Comparison of ENCODE assay signal across 8 mouse cellular contexts in the genomic region with DNA sequence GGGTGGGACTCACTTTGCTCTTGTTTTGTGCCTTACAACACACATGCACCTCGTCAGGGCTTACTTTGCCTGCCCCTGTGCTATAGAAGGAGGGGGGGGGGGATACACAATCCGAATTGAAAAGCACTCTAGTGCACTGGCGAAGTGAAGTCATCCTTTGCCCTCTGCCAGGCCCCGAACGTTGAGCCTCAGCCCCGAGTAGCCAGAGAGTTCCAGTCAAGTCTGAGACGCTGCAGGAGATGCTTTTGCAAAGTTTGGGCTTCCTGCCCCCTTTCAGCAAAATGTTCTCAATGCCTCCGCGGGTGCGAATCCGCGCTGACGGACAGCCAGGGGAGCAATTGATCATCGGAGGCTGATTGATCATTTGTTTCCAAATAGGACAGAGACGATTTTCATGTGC. TPM values are rescaled to one million over a fixed set of nuclear protein-coding genes. Genes with fewer than 3 reads are reported as not detected.
A peak's percentile ranks its signal among the peaks of the same experiment; 100 is the strongest.
DNase-seq lines count a peak whose midpoint lies in the region; ATAC-seq lines count a peak whose summit lies in the region.

No protein-coding gene starts in this region.

- 0% methylated on average over 15 of the region's 15 CpGs for WGBS in forebrain, embryonic 14.5 days
- WGBS in limb, embryonic 15.5 days, result under 1% methylated on average over 15 of the region's 15 CpGs
- WGBS in stomach, embryonic 16.5 days, result 2% methylated on average over 15 of the region's 15 CpGs

- H3K4me2 ChIP-seq in forebrain, embryonic 14.5 days (ENCODE audit: low read length), result peak overlapping the region; percentile 80
- peak overlapping the region; percentile 98 for H3K4me2 ChIP-seq in limb, embryonic 15.5 days
- H3K4me2 ChIP-seq in stomach, embryonic 16.5 days (ENCODE audit: low read depth, low read length), result peak overlapping the region; percentile 96

- H3K27me3 ChIP-seq in forebrain, embryonic 14.5 days (replicated peaks; ENCODE audit: control insufficient read depth, insufficient read depth, low read length), result no peaks in the 10 kb centered on the region
- H3K27me3 ChIP-seq in limb, embryonic 15.5 days, result peaks cover 66% of the 10 kb centered on the region
- H3K27me3 ChIP-seq in stomach, embryonic 16.5 days (ENCODE audit: control insufficient read depth, insufficient read depth, low read length), result peaks cover 49% of the 10 kb centered on the region

- peak; percentile 4 for DNase-seq in kidney, postnatal 14 days
- DNase-seq in kidney, adult 18-20 months, result no peak
- peak; percentile 46 for DNase-seq in forebrain, embryonic 14.5 days (ENCODE audit: low spot score)
- no peak for DNase-seq in urinary bladder, postnatal 4 days (ENCODE audit: low spot score in 2 of 2)

- H3K36me3 ChIP-seq in forebrain, embryonic 14.5 days (ENCODE audit: control insufficient read depth, insufficient read depth, low read length), result no peaks in the 10 kb centered on the region
- no peaks in the 10 kb centered on the region for H3K36me3 ChIP-seq in limb, embryonic 15.5 days
- H3K36me3 ChIP-seq in stomach, embryonic 16.5 days (ENCODE audit: control insufficient read depth, insufficient read depth, low read length), result no peaks in the 10 kb centered on the region

- H3K4me1 ChIP-seq in brown adipose tissue, adult 24 weeks (ENCODE audit: control insufficient read depth, insufficient read depth, insufficient read length, low read length), result no peaks in the 10 kb centered on the region
- peaks cover 16% of the 10 kb centered on the region for H3K4me1 ChIP-seq in forebrain, embryonic 14.5 days (ENCODE audit: control insufficient read depth, insufficient read depth, low read length)
- H3K4me1 ChIP-seq in limb, embryonic 15.5 days, result peaks cover 39% of the 10 kb centered on the region
- peaks cover 34% of the 10 kb centered on the region for H3K4me1 ChIP-seq in stomach, embryonic 16.5 days (ENCODE audit: control insufficient read depth, insufficient read depth, low read length)

- H3K9me3 ChIP-seq in forebrain, embryonic 14.5 days (replicated peaks; ENCODE audit: control insufficient read depth, low read length), result no peaks in the 10 kb centered on the region
- H3K9me3 ChIP-seq in limb, embryonic 15.5 days, result no peaks in the 10 kb centered on the region
- no peaks in the 10 kb centered on the region for H3K9me3 ChIP-seq in stomach, embryonic 16.5 days (replicated peaks; ENCODE audit: control insufficient read depth, low read length)

- H3K27ac ChIP-seq in brown adipose tissue, adult 24 weeks (replicated peaks; ENCODE audit: low read depth, low read length), result no peak overlapping the region
- peak overlapping the region; percentile 94 for H3K27ac ChIP-seq in forebrain, embryonic 14.5 days (ENCODE audit: low read depth, low read length)
- H3K27ac ChIP-seq in limb, embryonic 15.5 days, result 0 out of 2 replicates have a peak overlapping the region, but pooled peaks have one; percentile 38
- H3K27ac ChIP-seq in stomach, embryonic 16.5 days (ENCODE audit: low read length), result no peak overlapping the region

- peak; percentile 4 for ATAC-seq in forebrain, embryonic 14.5 days
- no peak for ATAC-seq in limb, embryonic 15.5 days (ENCODE audit: insufficient number of reproducible peaks, low FRiP score, low TSS enrichment, low read depth)
- ATAC-seq in stomach, embryonic 16.5 days (ENCODE audit: insufficient read depth, low FRiP score), result no peak
- ATAC-seq in activated CD4-positive, CD25-positive, alpha-beta regulatory T cell, adult 4 months, result no peak

- H3K4me3 ChIP-seq in brown adipose tissue, adult 24 weeks (ENCODE audit: insufficient read depth, low read depth, low read length), result 0 out of 2 replicates have a peak overlapping the region, but pooled peaks have one; percentile 14
- peak overlapping the region; percentile 85 for H3K4me3 ChIP-seq in forebrain, embryonic 14.5 days (ENCODE audit: low read depth, low read length)
- peak overlapping the region; percentile 60 for H3K4me3 ChIP-seq in limb, embryonic 15.5 days
- peak overlapping the region; percentile 53 for H3K4me3 ChIP-seq in stomach, embryonic 16.5 days (replicated peaks; ENCODE audit: low read length)

- peak overlapping the region; percentile 91 for H3K9ac ChIP-seq in forebrain, embryonic 14.5 days (ENCODE audit: low read length)
- peak overlapping the region; percentile 51 for H3K9ac ChIP-seq in limb, embryonic 15.5 days
- peak overlapping the region; percentile 59 for H3K9ac ChIP-seq in stomach, embryonic 16.5 days (ENCODE audit: low read length)

RNA-seq across cellular contexts. Expression of a gene that starts 0.3 kb away (rescaled TPM):
- not detected in 2 replicates for polyA plus RNA-seq in brown adipose tissue, adult 24 weeks (2012; ENCODE audit: insufficient read depth, insufficient read length, missing spikeins)
- polyA plus RNA-seq in forebrain, embryonic 14.5 days (2014; fragmentation: Nextera tagmentation; extraction: Ambion mirVana), result 11.9 and 12.9 TPM in 2 replicates
- 4.2 and 5.0 TPM in 2 replicates for polyA plus RNA-seq in limb, embryonic 15.5 days (2015; fragmentation: Nextera tagmentation; extraction: Ambion mirVana)
- 1.2 and 1.8 TPM in 2 replicates for polyA plus RNA-seq in stomach, embryonic 16.5 days (2015; fragmentation: Nextera tagmentation; extraction: Ambion mirVana)
- under 1 TPM in 1 of 2 experiments, not detected in 1; 0.05 TPM for polyA plus RNA-seq in activated CD4-positive, CD25-positive, alpha-beta regulatory T cell, adult 4 months (2017; shearing (Covaris generic))

Comparison
In these comparisons a context has a peak if more than half of its experiments do, and no peak if none do; other contexts are left out.
1. DNase-seq: peak in kidney, postnatal 14 days (single experiment) and forebrain, embryonic 14.5 days (single experiment); none in kidney, adult 18-20 months (single experiment) and urinary bladder, postnatal 4 days (0 of 2).
2. H3K27ac ChIP-seq: peak in forebrain, embryonic 14.5 days (single experiment) and limb, embryonic 15.5 days (single experiment); none in brown adipose tissue, adult 24 weeks (single experiment) and stomach, embryonic 16.5 days (single experiment).
3. H3K4me3 ChIP-seq: peak in every context shown above with its lines; median percentile 85 in forebrain, embryonic 14.5 days; 60 in limb, embryonic 15.5 days; 53 in stomach, embryonic 16.5 days; 14 in brown adipose tissue, adult 24 weeks.
4. Peak in every context shown above with its lines, with median percentiles within 50 percentile points of each other: H3K4me2 ChIP-seq and H3K9ac ChIP-seq.